Mouse (Mus musculus) hindlimb bud, embryonic 11.5 days (tissue): ENCODE measurements at regions not wholly inside any gene's neighbourhood (a gene's known extent, or its start where the extent isn't known, plus 50 kb on each side); places are given as distances from the start of the nearest gene placed in this dataset.
"Not testable (repeated sequence)": the region's sequence is repeated elsewhere in the genome, so short reads cannot be mapped to it uniquely, and the experiment has no call there.

ENCODE experiments used
- DNase-seq: peaks from one replicate; pipeline ENCODE4 v3.0.0-alpha.2; 2012; ENCODE audit warnings: low read depth, low spot score; ENCODE audit errors: extremely low spot score

DNA sequence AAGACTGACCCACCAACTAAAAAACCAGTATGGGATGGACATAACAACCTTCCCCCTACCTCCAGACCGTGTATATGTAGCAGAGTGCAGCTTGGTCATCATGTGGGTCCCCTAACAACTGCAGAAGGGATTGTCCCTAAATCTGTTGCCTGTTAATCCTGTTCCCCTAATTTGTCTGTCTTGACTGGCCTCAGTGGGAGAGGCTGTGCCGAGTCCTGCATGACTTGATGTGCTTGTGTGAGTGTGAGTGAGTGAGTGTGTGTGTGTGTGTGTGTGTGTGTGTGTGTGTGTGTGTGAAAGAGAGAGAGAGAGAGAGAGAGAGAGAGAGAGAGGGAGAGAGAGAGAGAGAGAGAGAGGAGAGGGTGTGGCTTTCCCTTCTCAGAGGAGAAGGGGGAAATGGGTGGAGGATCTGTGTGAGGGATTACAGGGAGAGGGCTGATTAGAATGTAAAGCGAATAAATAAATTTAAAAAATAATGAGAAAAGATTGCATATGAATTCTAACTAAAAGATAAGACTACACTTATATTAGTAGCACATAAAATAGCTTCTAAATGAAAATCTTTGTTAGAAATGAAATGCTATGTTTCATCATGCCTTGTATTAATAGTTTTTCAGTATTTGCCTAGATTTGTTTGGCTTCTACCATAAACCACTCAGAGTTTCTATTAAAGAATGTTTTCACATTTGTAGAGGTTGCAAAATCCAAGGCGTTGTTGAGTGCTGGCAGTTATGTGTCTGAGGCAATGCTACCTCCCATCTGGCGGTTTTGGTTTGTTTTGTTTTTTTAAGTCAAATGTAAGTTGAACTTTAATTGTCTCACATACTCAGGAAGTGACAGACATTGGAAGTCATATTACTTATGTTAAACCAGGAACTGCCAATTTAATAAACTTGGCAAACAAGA is 740.9 kb downstream of the Abca13 start:
- no peak for DNase-seq

DNA sequence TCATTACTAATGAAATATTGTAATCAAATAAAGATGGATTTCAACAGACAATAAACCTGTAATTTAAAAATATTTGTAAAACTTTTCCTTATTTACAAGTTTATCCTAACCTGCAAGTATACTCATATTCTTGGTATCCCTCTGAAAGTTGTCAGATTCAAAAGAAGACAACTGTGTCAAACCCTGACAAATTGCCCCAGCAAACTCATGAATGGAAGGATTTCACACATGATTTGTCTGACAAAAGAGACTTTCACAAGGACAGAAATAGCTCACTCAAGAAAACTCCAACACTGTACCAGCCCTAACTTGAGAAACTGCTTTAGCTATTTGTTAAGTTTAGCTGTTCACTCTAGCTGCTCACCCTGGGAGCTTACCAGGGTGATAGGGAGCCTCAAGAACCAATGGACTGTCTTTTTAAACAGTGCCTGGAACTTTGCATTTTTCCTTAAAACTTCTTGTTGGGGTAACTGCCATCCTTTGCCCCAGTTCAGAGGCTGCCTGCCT is 771.0 kb downstream of the Abca13 start:
- DNase-seq: no peak

DNA sequence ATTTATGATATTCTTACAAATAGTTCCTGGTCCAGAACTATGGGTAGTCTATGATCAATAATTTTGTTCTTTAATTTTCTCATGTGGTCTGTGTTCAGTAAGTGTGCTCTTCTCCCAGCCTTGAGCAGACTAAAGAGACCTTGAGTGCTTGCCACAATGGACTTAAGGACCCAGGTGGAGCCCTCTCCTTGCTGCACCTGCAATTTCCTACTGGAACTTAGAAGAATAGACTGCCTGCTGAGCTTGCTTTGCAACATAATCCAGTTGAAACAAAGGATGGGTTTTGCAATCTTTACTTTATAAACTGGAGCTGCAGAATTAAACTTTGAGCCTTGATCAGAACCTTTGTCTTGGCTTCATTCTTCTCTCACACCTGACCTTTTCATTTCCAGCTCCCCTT is 791.2 kb downstream of the Abca13 start:
- no peak for DNase-seq

DNA sequence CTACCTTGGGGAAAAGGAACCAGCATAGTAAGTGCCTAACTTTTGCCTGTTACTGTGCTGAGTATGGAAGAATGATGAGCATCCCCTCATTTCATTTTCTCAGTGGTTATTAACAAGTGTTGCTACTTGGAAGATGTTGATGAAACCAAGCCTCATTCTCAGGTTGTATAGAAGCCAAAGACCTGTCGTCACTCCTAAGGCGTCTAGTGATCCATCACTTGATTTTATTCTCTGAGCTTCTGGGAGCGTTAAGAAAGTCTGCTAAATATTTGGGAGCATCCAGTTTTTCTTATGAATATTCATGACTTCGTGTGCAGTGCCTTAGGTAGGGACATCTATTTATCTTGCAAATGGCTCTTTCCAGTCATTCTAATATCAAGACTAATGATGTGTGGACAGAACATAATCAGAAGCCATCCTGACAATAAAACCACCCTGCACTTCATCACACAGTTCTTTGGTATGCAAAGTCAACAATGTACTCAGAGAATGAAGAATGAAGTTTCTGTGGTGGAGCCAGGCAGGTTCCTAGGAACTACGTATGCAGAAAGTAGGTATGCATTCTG is 802.9 kb downstream of the Abca13 start:
- DNase-seq: no peak

DNA sequence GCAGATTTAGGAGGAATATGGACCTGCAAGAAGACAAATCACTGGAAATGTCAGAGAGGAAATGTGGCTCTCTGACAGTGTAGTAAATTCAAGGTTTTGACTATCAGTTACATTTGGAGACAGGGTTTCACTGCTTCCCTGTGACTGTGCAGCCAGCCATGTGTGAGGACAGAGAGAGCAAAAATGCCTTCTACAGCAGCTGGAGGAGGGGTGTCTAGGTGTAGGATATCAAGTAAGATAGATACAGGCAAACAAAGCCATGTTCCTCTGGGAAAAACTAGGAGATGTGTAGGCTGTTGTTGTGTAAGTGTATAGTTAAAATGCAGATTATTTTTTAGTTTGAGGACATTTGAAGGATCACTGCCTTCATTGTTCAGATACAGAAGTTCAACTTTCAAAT is 803.6 kb downstream of the Abca13 start:
- DNase-seq: no peak

DNA sequence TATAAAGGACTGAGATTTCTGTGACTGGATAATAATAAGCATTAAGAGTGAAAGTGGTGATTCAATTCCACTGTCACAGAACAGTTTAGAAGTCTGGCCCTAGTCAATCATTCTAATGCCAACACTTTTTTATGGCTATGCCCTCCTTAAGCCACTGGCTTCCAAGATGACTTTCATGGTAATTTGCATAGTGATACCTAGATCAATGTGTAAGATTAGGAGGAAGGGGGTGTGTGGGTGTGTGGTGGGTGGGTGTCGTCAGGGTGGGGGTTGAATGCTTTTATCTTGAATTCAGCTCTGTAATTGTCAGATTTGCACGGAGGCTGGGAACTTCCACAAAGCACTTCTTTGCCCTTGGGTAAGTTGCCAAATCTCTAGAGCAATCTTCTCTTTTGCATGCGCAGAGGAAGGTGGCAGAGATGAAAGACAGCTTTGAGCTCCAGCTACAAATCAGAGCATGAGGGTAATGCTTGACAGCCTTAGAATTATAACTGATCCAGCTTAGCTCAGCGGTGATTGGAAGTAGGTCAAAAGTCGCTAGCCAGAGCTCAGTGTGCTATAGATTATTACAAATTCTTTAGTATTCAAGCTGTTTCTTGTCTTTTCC is 805.9 kb downstream of the Abca13 start:
- no peak for DNase-seq

DNA sequence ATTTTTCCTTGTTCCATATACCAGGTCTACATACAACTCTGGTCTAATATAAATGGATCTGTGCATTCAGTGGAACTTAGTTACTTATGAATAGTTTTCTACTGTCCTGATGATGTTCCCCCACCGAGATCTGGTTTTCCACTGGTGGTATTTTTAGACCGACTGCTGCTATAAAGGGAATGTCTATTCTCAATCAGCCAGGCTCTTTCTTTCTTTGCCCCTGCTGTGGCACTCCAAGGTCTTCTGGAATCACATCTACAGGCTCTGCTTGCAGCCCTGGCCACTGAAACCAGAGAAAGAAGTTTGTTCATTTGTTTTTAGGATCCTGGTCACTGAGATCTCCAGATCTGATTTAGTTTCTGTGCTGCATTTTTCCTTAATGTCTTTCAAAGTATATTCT is 810.4 kb downstream of the Abca13 start:
- no peak for DNase-seq

DNA sequence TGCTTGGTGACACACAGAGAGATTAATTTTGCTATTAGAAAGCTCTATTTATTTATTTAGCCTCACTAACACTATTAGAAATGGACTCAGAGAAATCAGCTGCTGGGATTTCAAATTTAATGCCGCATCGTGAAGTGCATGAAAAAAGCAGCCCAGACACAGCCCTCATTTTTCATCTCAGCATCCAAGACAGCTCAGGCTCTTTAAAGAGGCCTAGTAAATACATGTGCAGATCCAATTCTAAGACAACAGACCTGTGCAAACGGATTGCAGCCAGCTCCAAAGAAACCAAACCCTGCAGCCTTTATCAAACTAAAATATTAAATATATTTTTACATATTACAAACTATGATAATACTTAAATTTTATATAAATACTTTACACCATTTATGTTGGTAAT is 815.1 kb downstream of the Abca13 start:
- no peak for DNase-seq

DNA sequence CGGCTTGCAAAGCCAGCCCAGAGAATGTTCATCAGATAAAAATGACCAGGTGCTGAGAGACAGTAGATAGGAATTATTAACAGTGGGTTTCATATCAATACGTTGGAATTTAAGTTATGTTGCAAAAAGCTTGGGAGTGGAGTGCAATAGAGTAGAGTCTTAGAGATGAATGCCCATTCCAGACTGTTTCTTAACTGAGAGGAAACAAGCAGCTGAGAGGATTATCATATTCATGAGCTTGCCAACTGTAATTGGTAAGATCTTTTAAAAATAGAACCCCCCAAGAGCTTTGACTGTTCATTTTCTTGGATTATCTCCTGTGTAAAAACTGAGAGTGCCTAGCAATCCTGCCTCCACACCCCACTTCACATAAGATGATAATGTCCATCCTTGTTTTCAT is 854.9 kb downstream of the Abca13 start:
- DNase-seq: no peak

DNA sequence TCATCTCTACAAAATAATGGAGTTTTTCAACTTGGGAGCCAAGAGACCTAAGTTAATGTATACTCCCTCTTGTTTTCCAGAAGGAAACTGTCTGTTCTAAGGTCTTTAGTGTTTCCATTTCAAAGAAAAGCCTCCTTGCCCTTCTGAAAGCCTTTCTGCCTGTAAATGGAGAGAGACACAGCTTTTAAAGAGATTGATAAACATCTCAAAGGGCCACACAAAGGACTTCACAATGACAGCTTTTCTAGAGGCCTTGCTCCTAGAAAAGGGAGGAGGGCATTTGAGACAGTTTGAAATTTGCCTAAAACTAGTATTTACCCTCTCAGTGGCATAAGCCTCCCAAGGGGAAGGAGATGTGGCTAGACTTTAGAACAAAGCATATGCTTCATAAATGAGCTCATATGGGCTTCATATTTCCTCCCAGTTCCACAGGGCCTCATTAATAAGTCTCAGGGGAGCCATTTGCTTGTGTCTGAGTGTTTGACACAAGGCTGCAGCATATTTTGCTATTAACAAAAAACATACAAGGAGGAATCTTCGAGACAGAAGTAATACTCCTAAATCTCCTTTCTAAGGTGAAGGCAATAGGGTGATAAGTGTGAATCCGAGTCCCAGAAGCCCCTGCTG is 860.0 kb downstream of the Abca13 start:
- DNase-seq: peak; percentile 20

DNA sequence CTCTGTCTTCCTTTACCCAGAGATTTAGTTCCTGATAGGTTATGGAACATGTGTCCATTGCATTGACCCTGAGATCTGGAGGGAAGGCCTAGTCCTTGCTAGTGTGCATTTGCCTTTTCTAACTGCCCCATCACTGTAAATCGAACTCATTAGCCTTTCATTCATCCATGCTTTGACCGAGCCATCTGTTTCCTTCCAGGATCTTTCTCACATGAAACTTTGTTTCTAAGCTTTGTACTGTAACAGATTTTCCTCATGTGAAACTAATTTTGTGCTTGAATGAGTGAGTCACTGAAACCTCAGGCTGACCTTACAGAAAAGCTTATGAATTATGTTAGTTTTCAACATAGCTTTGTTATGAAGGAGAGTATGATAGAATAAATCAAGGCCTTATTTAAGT is 880.1 kb downstream of the Abca13 start:
- DNase-seq: no peak

DNA sequence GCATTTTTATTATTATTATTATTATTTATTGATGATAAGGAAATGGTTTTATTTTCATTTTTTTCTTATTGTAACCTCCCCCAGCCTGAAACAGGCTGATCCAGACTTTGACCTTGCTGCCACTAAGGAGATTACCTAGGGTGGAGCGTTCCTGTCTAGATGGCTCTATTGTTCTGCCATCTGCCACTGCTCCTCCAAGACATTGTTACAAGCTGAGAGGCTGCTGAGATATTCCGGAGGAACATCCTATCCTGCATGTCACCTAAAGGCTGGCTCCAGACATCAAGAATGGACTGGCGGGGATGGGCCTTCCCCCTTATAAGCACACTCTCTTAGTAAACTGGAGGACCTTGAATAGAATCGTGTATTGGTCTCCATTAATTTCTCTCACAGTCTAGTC is 896.2 kb downstream of the Abca13 start:
- no peak for DNase-seq

DNA sequence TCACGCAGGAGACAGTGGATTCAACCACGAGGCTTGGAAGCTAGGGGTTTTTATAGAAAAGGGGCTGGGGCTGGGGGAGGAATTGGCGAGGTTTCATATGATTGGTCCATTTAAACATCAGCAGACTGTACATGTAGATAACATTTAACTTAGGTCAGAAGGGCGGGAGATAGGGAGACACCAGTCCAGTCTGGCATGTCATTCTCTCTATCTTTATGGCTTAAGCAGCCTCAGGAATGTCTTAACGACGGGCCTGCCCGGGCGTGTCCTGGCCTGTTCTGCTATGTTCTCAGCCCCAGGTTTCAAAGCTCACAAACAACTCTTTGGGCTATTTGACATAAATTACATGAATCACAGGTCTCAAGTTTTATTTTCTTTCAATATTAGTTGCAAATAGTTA is 910.6 kb downstream of the Abca13 start:
- not testable (repeated sequence) for DNase-seq

DNA sequence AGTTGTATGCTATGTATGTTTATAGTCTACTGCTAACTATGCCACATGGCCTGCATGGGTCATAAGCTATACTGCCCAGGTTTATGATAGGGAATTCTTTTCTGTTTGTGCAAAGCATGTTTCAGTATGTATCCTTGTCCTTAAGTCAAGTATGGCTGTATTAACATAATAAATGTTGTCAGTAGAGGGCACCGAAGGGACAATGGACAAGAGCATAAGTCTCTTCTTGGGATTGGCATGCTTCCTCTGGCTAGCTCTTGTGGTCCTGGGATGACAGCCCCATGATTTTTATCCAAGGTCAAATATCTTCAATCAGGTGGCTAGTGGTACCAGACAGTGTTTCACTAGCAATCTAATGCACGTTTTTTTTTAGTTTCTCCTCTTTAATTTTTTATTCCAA is 913.3 kb downstream of the Abca13 start:
- DNase-seq: no peak

DNA sequence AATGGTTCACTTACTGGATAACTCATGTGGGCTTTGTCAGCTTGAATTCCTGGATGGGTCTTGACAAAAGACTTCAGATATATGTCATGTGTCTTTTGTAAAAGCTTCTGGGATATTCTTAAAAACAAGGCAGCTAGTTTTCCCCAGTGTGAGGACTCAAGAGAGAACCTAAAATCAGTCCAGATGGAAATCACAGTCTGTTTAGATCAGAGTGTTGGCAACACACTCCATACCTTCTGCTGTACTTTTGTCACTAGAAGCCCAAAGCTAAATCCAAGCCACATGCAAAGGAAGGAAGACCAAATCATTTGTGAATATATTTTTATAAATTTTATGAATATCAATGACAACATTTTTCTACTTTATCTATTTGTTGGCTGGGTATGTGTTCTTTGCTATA is 950.4 kb downstream of the Abca13 start:
- DNase-seq: no peak

DNA sequence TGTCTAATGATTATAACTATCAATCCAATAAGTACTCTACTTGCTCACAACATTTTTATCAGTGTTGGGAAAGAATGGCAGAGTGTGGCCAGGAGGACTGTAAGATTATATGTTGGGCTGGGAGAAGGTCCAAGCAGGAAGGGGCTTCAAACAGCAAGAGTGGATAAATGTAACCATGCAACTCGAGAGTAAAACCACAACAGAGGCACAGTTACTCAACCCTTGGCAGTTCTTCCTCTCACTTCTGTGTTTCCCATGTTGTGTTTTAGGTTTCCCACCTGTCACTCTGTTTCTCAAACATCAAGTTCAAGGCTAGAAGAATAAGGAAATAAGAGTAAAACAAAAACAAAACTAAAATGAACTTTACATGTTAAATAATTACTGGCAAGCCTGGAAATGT is 957.4 kb downstream of the Abca13 start:
- no peak for DNase-seq

DNA sequence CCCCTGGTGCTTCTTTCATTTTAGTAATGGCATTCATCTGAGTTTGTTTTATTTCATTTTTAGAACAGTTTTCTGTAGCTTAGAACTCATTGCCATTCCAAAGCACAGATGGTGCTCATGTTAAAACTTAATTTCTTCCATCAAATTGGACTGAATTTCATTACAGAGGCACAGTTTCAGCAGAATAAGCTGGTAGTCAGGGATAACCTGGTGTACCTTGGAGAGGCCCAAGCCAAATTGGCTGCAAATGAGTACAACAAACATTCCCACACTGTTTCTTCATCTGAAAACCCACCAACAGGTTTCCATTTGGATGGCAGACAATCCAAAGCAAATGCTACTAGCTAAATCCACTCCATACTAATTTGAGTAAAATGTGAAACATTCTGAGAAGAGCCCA is 960.2 kb upstream of the Vwc2 start:
- DNase-seq: no peak

DNA sequence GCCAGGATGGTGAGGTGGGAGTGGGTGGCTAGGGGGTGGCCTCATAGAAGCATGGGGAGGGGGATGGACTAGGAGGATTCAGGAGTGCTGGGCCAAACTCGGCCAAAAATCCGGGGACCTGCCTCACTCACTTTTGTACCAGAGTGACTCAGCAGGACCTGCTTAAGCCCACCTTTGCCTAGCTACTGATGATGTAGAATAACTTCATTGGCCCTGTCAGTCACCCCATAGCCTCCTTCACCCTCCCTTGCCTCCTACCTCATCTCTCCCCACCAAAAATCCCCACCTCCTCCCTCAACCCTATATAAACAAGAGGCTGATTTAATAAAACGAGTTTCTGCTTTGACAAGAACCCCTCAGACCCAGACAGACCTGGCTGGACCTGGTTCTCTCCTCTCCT is 920.3 kb upstream of the Vwc2 start:
- DNase-seq: no peak

DNA sequence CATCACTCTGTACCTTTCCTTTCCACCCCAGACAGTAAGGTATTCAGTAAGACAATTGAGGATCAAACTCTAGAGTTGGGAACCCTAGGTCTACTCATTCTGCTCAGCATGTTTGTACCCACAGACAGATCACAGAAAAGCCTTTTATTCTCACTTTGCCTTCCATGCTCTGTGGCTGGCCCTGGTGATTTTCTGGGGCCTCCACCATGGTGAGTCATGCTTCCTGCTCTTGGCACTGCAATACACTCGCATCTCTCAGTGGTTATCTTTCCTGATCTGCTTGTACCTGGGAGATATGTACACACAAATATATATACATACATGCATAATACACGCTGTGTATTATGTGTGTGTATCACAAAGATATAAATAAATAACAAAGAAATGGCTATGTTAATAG is 919.2 kb upstream of the Vwc2 start:
- DNase-seq: no peak

DNA sequence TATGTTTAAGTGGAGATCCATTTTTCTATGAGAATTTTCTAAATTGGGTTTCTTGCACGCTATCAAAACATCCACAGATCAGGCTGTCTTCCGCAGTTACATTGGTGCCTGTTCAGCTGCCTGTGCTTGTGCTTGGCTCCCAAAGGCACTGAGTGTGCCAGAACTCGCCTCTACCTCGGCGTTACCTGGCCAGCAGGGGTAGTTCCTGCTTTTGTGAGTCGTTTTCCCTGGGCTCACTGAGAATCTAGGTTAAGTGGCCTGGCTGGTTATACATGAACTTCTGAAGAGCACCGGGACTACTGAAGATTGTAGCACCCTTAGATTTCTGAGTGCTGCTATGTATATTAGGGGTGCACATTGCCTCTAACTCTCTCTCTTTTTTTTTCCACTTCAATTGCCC is 913.0 kb upstream of the Vwc2 start:
- no peak for DNase-seq

DNA sequence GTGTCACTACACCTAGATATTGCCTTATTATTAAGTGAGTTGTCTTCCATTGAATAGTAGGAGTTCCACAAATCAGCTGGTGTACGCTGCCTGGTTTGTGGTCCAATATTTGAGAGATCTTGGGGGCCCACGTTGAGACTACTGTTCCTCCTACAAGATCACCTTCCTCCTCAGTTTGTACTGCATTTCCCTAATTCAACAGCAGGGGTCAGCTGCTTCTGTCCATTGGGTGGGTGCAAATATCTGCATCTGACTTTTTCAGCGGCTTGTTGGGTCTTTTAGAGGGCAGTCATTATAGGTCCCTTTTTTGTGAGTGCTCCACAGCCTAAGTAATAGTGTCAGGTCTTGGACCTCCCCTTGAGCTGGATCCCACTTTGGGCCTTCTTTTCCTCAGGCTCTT is 908.8 kb upstream of the Vwc2 start:
- DNase-seq: no peak
